Mouse (Mus musculus) left cerebral cortex, adult 2 months (tissue): Measurements from ENCODE around the gene Atxn3. TPM values are rescaled to one million over a fixed set of nuclear protein-coding genes. Genes with fewer than 3 reads are reported as not detected.
A peak's percentile ranks its signal among the peaks of the same experiment; 100 is the strongest.

ENCODE experiments used
- DNase-seq, 2 experiments: peaks; one replicate each; pipeline ENCODE4 v3.0.0; 2021 to 2022; ENCODE audit warnings: low spot score in 2 of 2, mixed read lengths in 1 of 2; ENCODE audit errors: extremely low spot score in 1 of 2
- H3K27ac ChIP-seq: fragments of 200-600 bp; 2 replicates; pipeline ENCODE4 v1.8.1; 2022
- H3K4me3 ChIP-seq: fragments of 200-600 bp; 2 replicates; pipeline ENCODE4 v1.8.1; 2022
- CTCF ChIP-seq: fragments of 200-600 bp; IDR thresholded peaks from 2 replicates; pipeline ENCODE4 v1.8.1; 2022; ENCODE audit warnings: antibody characterized with exemption, mild to moderate bottlenecking, moderate library complexity
- intact Hi-C: fragments of 180-260 bp; cut with DNase I; formaldehyde crosslinking; loops from one replicate; pipeline ENCODE4 v1.15.1; 2025
- total RNA-seq, 2 experiments: library from RNA; stranded (reverse); gene quantifications; 2 replicates each; pipeline ENCODE4 v1.2.3; 2021

Gene Atxn3
- total RNA-seq, 2 experiments from 2014 or later: 21.9 to 22.1 TPM

DNA sequence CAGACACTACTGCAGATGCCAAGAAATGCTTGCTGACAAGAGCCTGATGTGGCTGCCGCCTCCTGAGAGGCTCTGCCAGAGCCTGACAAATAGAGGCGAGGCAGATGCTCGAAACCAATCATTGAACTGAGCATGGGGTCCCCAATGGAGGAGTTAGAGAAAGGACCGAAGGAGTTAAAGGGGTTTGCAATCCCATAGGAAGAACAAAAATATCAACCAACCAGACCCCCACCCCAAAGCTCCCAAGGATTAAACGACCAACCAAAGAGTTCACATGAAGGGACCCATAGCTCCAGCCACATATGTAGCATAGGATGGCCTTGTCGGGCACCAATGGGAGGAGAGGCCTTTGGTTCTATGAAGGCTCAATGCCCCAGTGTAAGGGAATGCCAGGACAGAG lies 47.7 kb downstream of the Atxn3 start:
- no peak for TF ChIP-seq CTCF
- Histone ChIP-seq H3K4me3 (no peak overlapping the region), H3K27ac (no peak overlapping the region)
- intact Hi-C loops: no loop called here
- no peak for DNase-seq

GRCm38 (mm10) chr12:101905817-101906216 lies 52.2 kb downstream of the Atxn3 start:
- intact Hi-C loops: no loop called here
- H3K4me3 ChIP-seq: no peak overlapping the region
- TF ChIP-seq CTCF: no peak
- DNase-seq: no peak
- H3K27ac ChIP-seq: no peak overlapping the region

DNA sequence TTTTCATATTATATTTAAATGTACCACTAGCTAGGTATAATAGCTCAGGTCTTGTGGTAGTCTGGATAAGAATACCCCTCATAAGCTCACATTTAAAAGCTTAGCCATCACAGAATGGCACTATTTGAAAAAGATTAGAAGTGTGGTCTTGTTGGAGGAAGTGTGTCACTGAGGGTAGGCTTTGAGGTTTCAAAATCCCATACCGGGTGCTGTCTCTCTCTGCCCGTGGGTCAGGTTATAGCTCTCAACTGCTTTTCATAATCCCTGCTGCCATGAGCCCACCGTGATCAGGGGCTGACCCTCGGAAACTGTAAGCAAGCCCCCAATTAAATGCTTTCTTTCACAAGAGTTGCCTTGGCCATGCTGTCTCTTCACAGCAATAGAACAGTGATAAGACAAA lies 53.1 kb downstream of the Atxn3 start:
- intact Hi-C loops: no loop called here
- no peak overlapping the region for H3K27ac ChIP-seq
- no peak for DNase-seq
- H3K4me3 ChIP-seq: no peak overlapping the region
- no peak for TF ChIP-seq CTCF

DNA sequence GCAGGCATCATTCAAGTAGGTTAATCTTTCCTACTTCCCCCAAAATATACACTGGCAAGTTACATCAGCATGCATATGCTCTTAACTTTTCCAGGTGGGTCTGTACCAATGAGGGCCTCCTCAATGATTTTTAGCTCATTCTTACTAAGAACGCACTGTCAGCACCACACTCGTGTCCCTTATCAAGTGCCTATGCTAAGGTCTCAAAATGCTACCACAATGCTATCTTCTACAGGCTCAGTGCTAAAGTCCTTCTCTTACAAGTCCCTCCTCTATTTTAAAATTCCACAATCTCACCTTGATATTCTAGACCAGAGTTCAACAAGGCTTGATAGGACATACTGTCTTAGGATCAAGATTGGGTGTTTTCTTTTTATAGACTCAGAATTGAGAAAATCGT lies 53.9 kb downstream of the Atxn3 start:
- intact Hi-C loops: no loop called here
- DNase-seq: no peak
- TF ChIP-seq CTCF: no peak

GRCm38 (mm10) chr12:101899671-101900245 lies 58.3 kb downstream of the Atxn3 start:
- DNase-seq: no peak
- TF ChIP-seq CTCF: no peak
- intact Hi-C loops: no loop called here

More for the DNA sequence above, 53.9 kb downstream of the Atxn3 start:
- H3K4me3 ChIP-seq: no peak overlapping the region
- H3K27ac ChIP-seq: no peak overlapping the region

DNA sequence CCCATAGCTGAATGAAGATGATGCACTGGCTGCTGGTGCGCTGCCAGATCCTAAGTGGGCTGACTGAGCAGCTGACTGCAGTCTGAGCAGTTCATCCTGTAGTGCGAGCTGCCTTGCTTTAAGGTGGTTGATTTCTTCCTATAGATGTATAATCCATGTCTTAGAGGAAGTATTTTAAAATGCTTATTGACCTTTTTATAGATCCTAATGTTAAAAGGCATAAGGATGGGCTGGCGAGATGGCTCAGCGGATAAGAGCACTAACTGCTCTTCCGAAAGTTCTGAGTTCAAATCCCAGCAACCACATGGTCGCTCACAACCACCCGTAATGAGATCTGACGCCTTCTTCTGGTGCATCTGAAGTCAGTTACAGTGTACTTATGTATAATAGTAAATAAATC lies 59.1 kb downstream of the Atxn3 start:
- intact Hi-C loops: no loop called here
- no peak for DNase-seq
- H3K27ac ChIP-seq: no peak overlapping the region
- no peak for TF ChIP-seq CTCF
- H3K4me3 ChIP-seq: no peak overlapping the region

More at GRCm38 (mm10) chr12:101899671-101900245, 58.3 kb downstream of the Atxn3 start:
- Histone ChIP-seq H3K4me3 (no peak overlapping the region), H3K27ac (no peak overlapping the region)

GRCm38 (mm10) chr12:101897113-101897512 lies 60.9 kb downstream of the Atxn3 start:
- H3K4me3 ChIP-seq: no peak overlapping the region
- DNase-seq: no peak
- no peak overlapping the region for H3K27ac ChIP-seq
- intact Hi-C loops: no loop called here
- no peak for TF ChIP-seq CTCF

DNA sequence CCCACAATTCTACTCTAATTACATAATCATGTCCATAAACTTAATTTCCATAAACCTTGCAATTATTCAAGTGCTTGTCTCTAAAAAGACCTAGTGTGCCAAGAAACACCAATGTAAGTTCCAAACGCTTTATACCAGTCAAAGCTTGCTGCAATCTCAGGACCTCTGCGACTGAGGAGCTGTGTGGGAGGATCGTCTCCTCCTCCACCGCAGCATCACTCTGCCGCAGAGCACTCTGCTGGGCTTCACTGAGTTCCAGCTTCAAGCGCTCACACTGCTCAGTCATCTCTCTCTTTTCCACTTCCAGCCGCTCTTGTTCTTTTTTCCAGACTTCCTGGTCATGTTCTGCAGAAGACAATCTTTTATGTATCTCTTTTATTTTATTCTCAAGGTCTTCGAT lies 64.8 kb downstream of the Atxn3 start:
- TF ChIP-seq CTCF: no peak
- peak overlapping the region; percentile 20; the same call in 1 of the 2 replicates for H3K27ac ChIP-seq
- peak; percentile 28 to 29 for DNase-seq
- H3K4me3 ChIP-seq: no peak overlapping the region
- intact Hi-C loops: no loop called here

DNA sequence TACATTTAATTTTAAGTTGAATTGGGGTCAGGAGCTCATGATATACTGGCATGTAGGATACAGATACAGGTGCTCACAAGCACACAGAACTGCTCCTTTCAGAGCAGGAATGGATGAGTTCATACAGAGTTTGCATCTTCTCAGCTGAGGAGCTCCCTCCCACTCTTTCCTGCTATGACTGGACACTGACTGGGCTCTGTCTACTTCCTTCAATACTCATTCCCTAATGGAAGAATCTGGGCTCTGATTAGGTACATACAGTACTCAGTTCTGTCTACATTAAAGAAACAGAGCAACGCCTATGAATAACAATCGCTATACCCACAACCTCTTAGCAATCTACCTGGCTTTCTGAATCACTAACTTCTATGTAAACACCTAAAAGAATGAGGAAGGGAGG lies 65.2 kb downstream of the Atxn3 start:
- no peak for TF ChIP-seq CTCF
- peak overlapping the region; percentile 20; the same call in 1 of the 2 replicates for H3K27ac ChIP-seq
- intact Hi-C loops: no loop called here
- DNase-seq: no peak
- H3K4me3 ChIP-seq: no peak overlapping the region

DNA sequence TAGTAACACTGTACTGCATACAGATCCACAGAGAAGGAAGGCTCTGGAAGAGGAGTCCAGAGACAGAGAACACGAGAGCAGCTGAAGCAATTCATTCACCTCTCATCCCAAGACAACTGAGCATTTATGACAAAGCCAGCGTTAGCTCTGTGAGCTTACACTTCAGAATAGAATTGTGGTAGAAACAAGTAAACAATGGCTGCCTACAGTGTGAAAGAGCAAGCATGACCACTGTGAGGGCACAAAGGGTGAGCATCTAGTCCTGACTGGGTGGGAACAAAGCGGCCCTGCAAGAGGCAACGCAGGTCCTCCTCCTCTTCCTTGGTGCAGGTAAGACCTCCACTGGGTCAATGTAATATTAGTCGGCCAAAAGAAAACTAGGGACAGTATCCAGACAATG lies 67.0 kb downstream of the Atxn3 start:
- no peak for DNase-seq
- Histone ChIP-seq H3K27ac (no peak overlapping the region), H3K4me3 (no peak overlapping the region)
- no peak for TF ChIP-seq CTCF
- intact Hi-C loops: no loop called here

GRCm38 (mm10) chr12:101889351-101889750 lies 68.7 kb downstream of the Atxn3 start:
- DNase-seq: no peak
- H3K27ac ChIP-seq: no peak overlapping the region
- H3K4me3 ChIP-seq: no peak overlapping the region
- intact Hi-C loops: no loop called here
- TF ChIP-seq CTCF: no peak

GRCm38 (mm10) chr12:101888312-101888711 lies 69.7 kb downstream of the Atxn3 start:
- no peak for TF ChIP-seq CTCF
- DNase-seq: no peak
- no peak overlapping the region for H3K4me3 ChIP-seq
- H3K27ac ChIP-seq: no peak overlapping the region
- intact Hi-C loops: no loop called here

- DNase-seq: no peak
- Histone ChIP-seq H3K27ac (no peak overlapping the region), H3K4me3 (no peak overlapping the region)
- intact Hi-C loops: no loop called here
- no peak for TF ChIP-seq CTCF
These were observed 73.1 kb downstream of the Atxn3 start for GRCm38 (mm10) chr12:101884926-101885325.
